23 mouse cellular contexts compared by ENCODE assay signal in genomic region chr3:105870558-105870957, GRCm38 (mm10). TPM values are rescaled to one million over a fixed set of nuclear protein-coding genes. Genes with fewer than 3 reads are reported as not detected.
DNase-seq lines count a peak whose midpoint lies in the region; ATAC-seq and TF ChIP-seq lines count a peak whose summit lies in the region.
"Had no signal": no experiment of that assay in that cellular context is flagged by ENCODE, and none has a peak within 500 bp of the region (broad histone marks: within the 10 kb centered on the region; RNA-seq: fewer than 3 reads in every experiment).

Gene Adora3, plus strand, starts transcription at chr3:105870858.
Gene Tmigd3, plus strand, starts transcription at chr3:105870903.

- TF ChIP-seq CTCF in testis, adult 2 months (IDR thresholded peaks at IDR 0.05; ENCODE audit: control insufficient read depth, insufficient read depth, insufficient replicate concordance, low read depth, low read length): no peak

- no peaks in the 10 kb centered on the region for H3K9me3 ChIP-seq in heart, embryonic 13.5 days
- no peaks in the 10 kb centered on the region for H3K9me3 ChIP-seq in stomach, embryonic 14.5 days (ENCODE audit: control insufficient read depth, low read depth, low read length)
- H3K9me3 ChIP-seq: embryonic facial prominence, embryonic 10.5 days; forebrain, embryonic 10.5 days; heart, embryonic 10.5 days had no signal

- 0 out of 2 replicates have a peak within 1 kb of the TSS, but pooled peaks have one; percentile 7 for H3K9ac ChIP-seq in heart, embryonic 13.5 days
- H3K9ac ChIP-seq in stomach, embryonic 14.5 days (replicated peaks; ENCODE audit: low read depth, low read length): no peak within 1 kb of the TSS

- H3K27me3 ChIP-seq in heart, embryonic 13.5 days (replicated peaks): peaks cover under 1% of the 10 kb centered on the region; the same call in 1 of the 2 replicates
- no peaks in the 10 kb centered on the region for H3K27me3 ChIP-seq in testis, adult 2 months (ENCODE audit: control insufficient read depth, insufficient read depth, low read length)
- H3K27me3 ChIP-seq in stomach, embryonic 14.5 days (ENCODE audit: control insufficient read depth, insufficient read depth, low read length): no peaks in the 10 kb centered on the region

- no peak within 1 kb of the TSS for H3K4me3 ChIP-seq in heart, embryonic 13.5 days
- peak within 1 kb of the TSS; percentile 77 for H3K4me3 ChIP-seq in testis, adult 2 months (ENCODE audit: control insufficient read depth, low read depth, low read length)
- no peak within 1 kb of the TSS for H3K4me3 ChIP-seq in stomach, embryonic 14.5 days (ENCODE audit: low read depth, low read length)
- H3K4me3 ChIP-seq: embryonic facial prominence, embryonic 10.5 days; forebrain, embryonic 10.5 days; heart, embryonic 10.5 days had no signal

- DNase-seq in heart, adult 18-20 months: no peak
- DNase-seq in testis, postnatal 14 days (ENCODE audit: low spot score): no peak
- no peak for DNase-seq in frontal cortex, adult 2 months (ENCODE audit: extremely low spot score in 1 of 2, low spot score in 1 of 2)
- DNase-seq: adrenal gland, adult 8-10 months; adrenal gland, postnatal 36 days; cerebellum, adult 2 months; cerebellum, postnatal 10 days; gastrocnemius, postnatal 36 days; heart, adult 11 months; heart, postnatal 36 days had no signal

- no peak within 1 kb of the TSS for H3K27ac ChIP-seq in heart, embryonic 13.5 days (replicated peaks)
- H3K27ac ChIP-seq in testis, adult 2 months (ENCODE audit: control insufficient read depth, insufficient read depth, low read depth, low read length): peak within 1 kb of the TSS; percentile 5; the same call in 1 of the 2 replicates
- H3K27ac ChIP-seq in stomach, embryonic 14.5 days (ENCODE audit: low read length): 0 out of 2 replicates have a peak within 1 kb of the TSS, but pooled peaks have one; percentile 1
- H3K27ac ChIP-seq: embryonic facial prominence, embryonic 10.5 days; forebrain, embryonic 10.5 days had no signal

- peak; percentile 65; the same call in 1 of the 2 replicates for TF ChIP-seq POLR2A in testis, adult 2 months (IDR thresholded peaks at IDR 0.05; ENCODE audit: control insufficient read depth, low read depth, low read length)

- H3K36me3 ChIP-seq in heart, embryonic 13.5 days: no peaks in the 10 kb centered on the region
- H3K36me3 ChIP-seq in testis, adult 2 months (ENCODE audit: control insufficient read depth, insufficient read depth, low read length): no peaks in the 10 kb centered on the region
- H3K36me3 ChIP-seq in stomach, embryonic 14.5 days (ENCODE audit: control insufficient read depth, insufficient read depth, low read length): no peaks in the 10 kb centered on the region
- H3K36me3 ChIP-seq: embryonic facial prominence, embryonic 10.5 days; forebrain, embryonic 10.5 days; heart, embryonic 10.5 days had no signal

- WGBS in heart, embryonic 13.5 days: 88% methylated on average over 3 of the region's 3 CpGs
- WGBS in stomach, embryonic 14.5 days: 80% methylated on average over 3 of the region's 3 CpGs

- no peak for ATAC-seq in heart, embryonic 13.5 days (ENCODE audit: extremely low read depth, insufficient number of reproducible peaks, low FRiP score, low TSS enrichment)
- no peak for ATAC-seq in stomach, embryonic 14.5 days (ENCODE audit: insufficient number of reproducible peaks, insufficient read depth, low FRiP score, low read depth)
- no peak for ATAC-seq in megakaryocyte progenitor cell, adult 5-6 weeks (replicated peaks; ENCODE audit: poor library complexity)
- ATAC-seq: forebrain, embryonic 14.5 days; hindbrain, embryonic 16.5 days; inflammation-experienced regulatory T-cells, adult 6 months had no signal

- peaks cover 28% of the 10 kb centered on the region for H3K4me1 ChIP-seq in heart, embryonic 13.5 days
- H3K4me1 ChIP-seq in testis, adult 2 months (ENCODE audit: control insufficient read depth, insufficient read depth, low read length): no peaks in the 10 kb centered on the region
- H3K4me1 ChIP-seq in stomach, embryonic 14.5 days (ENCODE audit: control insufficient read depth, insufficient read depth, low read length): peaks cover 9% of the 10 kb centered on the region; the same call in 1 of the 2 replicates

- peak within 1 kb of the TSS; percentile 45 for H3K4me2 ChIP-seq in heart, embryonic 13.5 days
- no peak within 1 kb of the TSS for H3K4me2 ChIP-seq in stomach, embryonic 14.5 days (replicated peaks; ENCODE audit: low read depth, low read length)

RNA-seq across cellular contexts. Expression of gene Adora3, which starts in this region (rescaled TPM):
- polyA plus RNA-seq in heart, embryonic 13.5 days (2015; fragmentation: Nextera tagmentation; extraction: Ambion mirVana): 0.11 and 0.17 TPM in 2 replicates
- not detected for total RNA-seq in heart, adult 18-20 months (2021)
- polyA plus RNA-seq in testis, adult 2 months (2012; rRNA removed): 10.9 and 13.6 TPM in 2 replicates
- polyA plus RNA-seq in stomach, embryonic 14.5 days (2014; fragmentation: Nextera tagmentation; extraction: Ambion mirVana): 0.33 TPM in 1 of 2 replicates, not detected in the other
- 0.81 and 1.4 TPM in 2 replicates for total RNA-seq in megakaryocyte progenitor cell, adult 5-6 weeks (2015)
- 0.20 TPM in 1 of 2 replicates, not detected in the other for total RNA-seq in megakaryocyte progenitor cell, adult 5-6 weeks (2017)
- polyA plus RNA-seq in frontal cortex, adult 2 months (2012; rRNA removed): 1.2 and 1.5 TPM in 2 replicates
- total RNA-seq: ES-E14; gastrocnemius, adult 18-20 months; gastrocnemius, postnatal 36 days had no signal
- polyA plus RNA-seq: embryonic facial prominence, embryonic 10.5 days; heart, embryonic 10.5 days had no signal

RNA-seq across cellular contexts. Expression of gene Tmigd3, which starts in this region (rescaled TPM):
- polyA plus RNA-seq in heart, embryonic 13.5 days (2015; fragmentation: Nextera tagmentation; extraction: Ambion mirVana): 0.42 and 0.56 TPM in 2 replicates
- total RNA-seq in heart, adult 18-20 months (2021): under 1 TPM in 1 of 2 experiments, not detected in 1; 0.30 TPM
- polyA plus RNA-seq in testis, adult 2 months (2012; rRNA removed): 290 and 388 TPM in 2 replicates
- polyA plus RNA-seq in stomach, embryonic 14.5 days (2014; fragmentation: Nextera tagmentation; extraction: Ambion mirVana): not detected in 2 replicates
- 0.71 and 1.8 TPM in 2 replicates for total RNA-seq in megakaryocyte progenitor cell, adult 5-6 weeks (2015)
- total RNA-seq in megakaryocyte progenitor cell, adult 5-6 weeks (2017): 0.33 and 2.2 TPM in 2 replicates
- polyA plus RNA-seq in frontal cortex, adult 2 months (2012; rRNA removed): 0.20 TPM in 1 of 2 replicates, not detected in the other
- total RNA-seq: adrenal gland, adult 8-10 months; ES-E14; gastrocnemius, adult 18-20 months; gastrocnemius, postnatal 36 days had no signal
- polyA plus RNA-seq: embryonic facial prominence, embryonic 10.5 days; forebrain, embryonic 10.5 days; forebrain, embryonic 14.5 days; hindbrain, embryonic 11.5 days; hindbrain, embryonic 16.5 days; inflammation-experienced regulatory T-cells, adult 6 months had no signal

Comparison
In these comparisons a context has a peak if more than half of its experiments do, and no peak if none do; other contexts are left out.
1. RNA of gene Tmigd3 (polyA plus RNA-seq): 290 to 388 TPM in testis, adult 2 months; 0.42 to 0.56 TPM in heart, embryonic 13.5 days, 0.20 TPM in frontal cortex, adult 2 months and not detected in stomach, embryonic 14.5 days; every median in the first group is over 100 times any median in the second.